24 mouse cellular contexts compared by ENCODE assay signal in genomic region chr4:150585800-150586199, GRCm38 (mm10).
DNase-seq lines count a peak whose midpoint lies in the region; ATAC-seq and TF ChIP-seq lines count a peak whose summit lies in the region.
"Had no signal": no experiment of that assay in that cellular context is flagged by ENCODE, and none has a peak within 500 bp of the region (broad histone marks: within the 10 kb centered on the region; RNA-seq: fewer than 3 reads in every experiment).

No protein-coding gene starts in this region.

- H3K9ac ChIP-seq in liver, embryonic 15.5 days = no peak overlapping the region
- H3K9ac ChIP-seq: heart, embryonic 12.5 days; hindbrain, embryonic 13.5 days had no signal

- no peak for DNase-seq in left cerebral cortex, adult 2 months (ENCODE audit: extremely low spot score in 1 of 2, low spot score in 2 of 2)
- no peak for DNase-seq in left cerebral cortex, adult 18-20 months (ENCODE audit: low spot score in 2 of 2)
- DNase-seq in G1E (ENCODE audit: low spot score) = no peak
- DNase-seq in B cell, adult 2 months = no peak
- DNase-seq in spleen, postnatal 14 days (ENCODE audit: low spot score in 2 of 2) = no peak
- no peak for DNase-seq in forebrain, embryonic 10.5 days (ENCODE audit: extremely low spot score, low spot score)
- DNase-seq: adrenal gland, postnatal 25 days; cerebellum, adult 2 months; cerebellum, postnatal 14 days; gastrocnemius, postnatal 36 days; heart, adult 2 months; heart, postnatal 4 days; kidney, postnatal 25 days; layer of hippocampus, postnatal 36 days; lung, postnatal 4 days; midbrain, embryonic 14.5 days; right cerebral cortex, postnatal 25 days had no signal

- H3K36me3 ChIP-seq in G1E (replicated peaks) = peaks cover 54% of the 10 kb centered on the region
- no peaks in the 10 kb centered on the region for H3K36me3 ChIP-seq in liver, embryonic 15.5 days (replicated peaks)
- peaks cover 5% of the 10 kb centered on the region for H3K36me3 ChIP-seq in forebrain, embryonic 10.5 days (replicated peaks)
- H3K36me3 ChIP-seq: heart, embryonic 12.5 days; hindbrain, embryonic 13.5 days had no signal

- no peaks in the 10 kb centered on the region for H3K9me3 ChIP-seq in G1E (replicated peaks)
- no peaks in the 10 kb centered on the region for H3K9me3 ChIP-seq in liver, embryonic 15.5 days (replicated peaks)
- no peaks in the 10 kb centered on the region for H3K9me3 ChIP-seq in forebrain, embryonic 10.5 days
- H3K9me3 ChIP-seq: heart, embryonic 12.5 days; hindbrain, embryonic 13.5 days had no signal

- peak overlapping the region; percentile 42 for H3K27ac ChIP-seq in left cerebral cortex, adult 2 months
- H3K27ac ChIP-seq in liver, embryonic 15.5 days (replicated peaks) = peak overlapping the region; percentile 34
- H3K27ac ChIP-seq in forebrain, embryonic 10.5 days = no peak overlapping the region
- H3K27ac ChIP-seq: heart, adult 2 months; hindbrain, embryonic 13.5 days had no signal

- H3K4me1 ChIP-seq in G1E (ENCODE audit: insufficient read depth, low read depth, low read length) = peaks cover 91% of the 10 kb centered on the region
- peaks cover 76% of the 10 kb centered on the region for H3K4me1 ChIP-seq in liver, embryonic 15.5 days (replicated peaks)
- H3K4me1 ChIP-seq in forebrain, embryonic 10.5 days = peaks cover 42% of the 10 kb centered on the region

- peak; percentile 48; the same call in 1 of the 2 replicates for ATAC-seq in G1E (ENCODE audit: extremely low read depth, insufficient number of reproducible peaks, low FRiP score, poor library complexity, severe bottlenecking)
- ATAC-seq in common myeloid progenitor, adult 5-6 weeks (replicated peaks; ENCODE audit: low read depth, poor library complexity, severe bottlenecking) = 0 out of 2 replicates have a peak, but pooled peaks have one; percentile 42
- ATAC-seq in liver, embryonic 15.5 days (ENCODE audit: insufficient read depth) = peak; percentile 61
- ATAC-seq: forebrain, embryonic 14.5 days; intestine, postnatal 0 days had no signal

- no peak overlapping the region for H3K4me3 ChIP-seq in left cerebral cortex, adult 2 months
- no peak overlapping the region for H3K4me3 ChIP-seq in G1E (ENCODE audit: low read depth, low read length)
- no peak overlapping the region for H3K4me3 ChIP-seq in liver, embryonic 15.5 days (replicated peaks)
- H3K4me3 ChIP-seq in forebrain, embryonic 10.5 days = no peak overlapping the region
- H3K4me3 ChIP-seq: heart, adult 2 months; heart, embryonic 12.5 days; hindbrain, embryonic 13.5 days had no signal

- intact Hi-C loops in left cerebral cortex, adult 2 months (cut with DNase I) = no loop called here

- 32% methylated on average over 2 of the region's 2 CpGs for WGBS in liver, embryonic 15.5 days (ENCODE audit: insufficient replicate concordance)
- WGBS in forebrain, embryonic 10.5 days = 93% methylated on average over 2 of the region's 2 CpGs

- H3K27me3 ChIP-seq in G1E (ENCODE audit: insufficient read depth, low read length) = no peaks in the 10 kb centered on the region
- no peaks in the 10 kb centered on the region for H3K27me3 ChIP-seq in liver, embryonic 15.5 days
- H3K27me3 ChIP-seq in forebrain, embryonic 10.5 days (ENCODE audit: poor library complexity, severe bottlenecking) = no peaks in the 10 kb centered on the region
- H3K27me3 ChIP-seq: CH12.LX; heart, embryonic 12.5 days; hindbrain, embryonic 13.5 days had no signal

- no peak overlapping the region for H3K4me2 ChIP-seq in liver, embryonic 15.5 days
- H3K4me2 ChIP-seq: heart, embryonic 12.5 days; hindbrain, embryonic 13.5 days had no signal

- TF ChIP-seq CTCF in left cerebral cortex, adult 2 months (IDR thresholded peaks at IDR 0.05) = no peak
- no peak for TF ChIP-seq CTCF in G1E (IDR thresholded peaks at IDR 0.05; ENCODE audit: low read depth, low read length)
